Mouse (Mus musculus): ENCODE measurements around the gene Tmc5.

- TF ChIP-seq CTCF (IDR thresholded peaks at IDR 0.05; ENCODE audit: borderline replicate concordance, control insufficient read depth, extremely low read depth, insufficient read depth, low read length, poor library complexity) (no peak), POLR2A (IDR thresholded peaks at IDR 0.05; ENCODE audit: control insufficient read depth, extremely low read depth, insufficient read depth, low read length, poor library complexity) (no peak)
Measured at GRCm38 (mm10) chr7:118633094-118633493, 36.0 kb downstream of the Tmc5 start.
